Mouse (Mus musculus) adrenal gland, postnatal 14 days (tissue): Measurements from ENCODE around the gene Caprin1. TPM values are rescaled to one million over a fixed set of nuclear protein-coding genes. Genes with fewer than 3 reads are reported as not detected.
A peak's percentile ranks its signal among the peaks of the same experiment; 100 is the strongest.

Experiments
- DNase-seq: peaks from one replicate; pipeline ENCODE4 v3.0.0; 2021; ENCODE audit warnings: mixed read lengths
- total RNA-seq: library from RNA; stranded (reverse); gene quantifications from 2 replicates; pipeline ENCODE4 v1.2.3, GENCODE M21; 2021

Caprin1 gene
- total RNA-seq, 1 experiment from 2014 or later, result 423 TPM

DNA sequence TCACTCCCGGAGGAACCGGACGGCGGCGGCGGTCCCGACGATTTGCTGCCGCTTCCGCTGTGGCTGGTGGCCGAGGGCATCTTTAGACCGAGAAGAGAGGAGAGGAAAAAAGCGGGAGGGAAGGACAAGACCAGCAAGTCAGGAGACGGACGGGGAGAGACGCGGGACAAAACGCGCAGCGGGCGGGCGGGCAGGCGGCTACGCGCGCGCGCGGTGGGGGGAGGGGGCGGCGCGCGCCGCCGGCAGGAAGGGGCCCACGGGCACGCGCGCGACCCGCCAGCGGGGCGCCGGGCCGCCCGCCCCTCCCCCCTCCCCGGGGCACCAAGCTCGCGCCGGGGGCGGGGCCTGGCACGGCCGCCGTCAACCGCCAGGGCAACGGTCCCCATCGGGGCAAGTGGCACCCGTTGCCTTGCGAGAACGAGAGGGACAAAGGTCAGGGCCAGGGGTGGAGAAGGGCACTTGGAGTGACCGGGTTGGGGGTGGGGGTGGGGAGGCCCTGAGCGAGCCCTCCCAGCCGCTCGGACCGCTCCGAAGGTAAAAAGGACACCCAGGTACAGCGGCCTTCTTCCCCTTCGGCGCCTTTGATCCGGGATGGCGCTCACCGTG lies 485 bp downstream of the Caprin1 start:
- DNase-seq, result peak; percentile 94

DNA sequence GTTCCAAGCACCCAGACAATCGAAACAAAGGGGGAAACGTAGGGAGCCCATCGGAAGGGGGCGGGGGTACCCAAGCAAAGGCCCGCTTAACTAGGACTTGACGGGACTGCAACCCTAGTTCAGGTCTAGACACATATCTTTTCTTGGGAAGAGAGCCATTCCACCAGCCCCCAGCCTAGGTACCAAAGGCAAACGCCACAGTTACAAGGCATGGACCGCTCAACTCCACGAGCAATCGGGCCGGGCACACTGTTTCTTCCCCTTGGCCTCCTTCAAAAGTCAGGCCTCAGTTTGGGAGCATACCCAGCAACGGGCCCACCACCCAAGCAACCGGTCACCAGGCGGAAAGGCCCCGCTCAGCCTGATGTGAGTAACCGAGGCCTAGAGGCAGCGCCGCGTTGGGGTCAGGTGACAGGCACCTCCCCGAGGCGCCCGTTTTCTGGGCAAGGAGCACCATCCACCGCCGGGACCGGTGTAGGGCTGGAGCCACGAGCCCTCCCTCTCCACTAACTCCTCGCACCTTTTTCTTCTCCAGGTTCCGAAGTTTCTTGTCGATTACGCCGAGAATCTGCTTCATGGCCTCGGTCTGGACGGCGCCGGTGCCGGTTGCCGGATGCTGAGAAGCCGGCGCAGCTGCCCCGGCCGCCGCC lies 1.1 kb downstream of the Caprin1 start:
- DNase-seq, result peak; percentile 80

GRCm38 (mm10) chr2:103795843-103796210 lies 1.6 kb downstream of the Caprin1 start:
- peak; percentile 91 for DNase-seq

DNA sequence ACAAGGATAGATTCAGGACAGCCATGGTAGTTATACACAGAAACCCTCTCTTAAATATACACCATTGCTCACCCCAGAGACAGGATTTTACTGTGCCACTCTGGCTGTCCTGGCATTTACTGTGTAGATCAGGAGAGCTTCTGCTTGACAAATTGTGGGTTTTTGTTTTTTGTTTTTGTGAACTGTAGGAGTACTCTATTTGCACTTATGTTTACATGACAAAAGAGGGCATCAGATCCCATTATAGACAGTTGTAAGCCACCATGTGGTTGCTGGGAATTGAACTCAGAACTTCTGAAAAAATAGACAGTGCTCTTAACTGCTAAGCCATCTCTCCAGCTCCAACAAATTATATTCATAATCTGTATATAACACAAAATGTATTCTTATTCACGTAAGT lies 5.4 kb downstream of the Caprin1 start:
- DNase-seq, result no peak

GRCm38 (mm10) chr2:103785735-103786134 lies 11.7 kb downstream of the Caprin1 start:
- DNase-seq, result no peak

DNA sequence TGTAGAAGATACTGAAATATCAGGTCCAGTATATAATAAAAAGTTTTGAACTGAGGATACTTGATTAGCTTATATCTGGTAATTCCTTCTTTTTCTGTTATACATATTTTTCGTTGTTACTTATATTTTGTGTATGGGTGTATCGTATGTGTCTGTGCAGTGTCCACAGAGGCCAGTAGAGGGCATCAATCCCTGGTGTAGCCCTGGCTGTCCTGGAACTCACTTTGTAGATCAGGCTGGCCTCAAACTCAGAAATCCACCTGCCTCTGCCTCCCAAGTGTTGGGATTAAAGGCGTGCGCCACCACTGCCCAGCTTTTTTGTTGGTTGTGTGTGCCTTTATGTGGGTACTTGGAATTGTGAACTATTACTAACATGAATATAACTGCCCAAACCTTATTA lies 12.8 kb downstream of the Caprin1 start:
- DNase-seq, result no peak

DNA sequence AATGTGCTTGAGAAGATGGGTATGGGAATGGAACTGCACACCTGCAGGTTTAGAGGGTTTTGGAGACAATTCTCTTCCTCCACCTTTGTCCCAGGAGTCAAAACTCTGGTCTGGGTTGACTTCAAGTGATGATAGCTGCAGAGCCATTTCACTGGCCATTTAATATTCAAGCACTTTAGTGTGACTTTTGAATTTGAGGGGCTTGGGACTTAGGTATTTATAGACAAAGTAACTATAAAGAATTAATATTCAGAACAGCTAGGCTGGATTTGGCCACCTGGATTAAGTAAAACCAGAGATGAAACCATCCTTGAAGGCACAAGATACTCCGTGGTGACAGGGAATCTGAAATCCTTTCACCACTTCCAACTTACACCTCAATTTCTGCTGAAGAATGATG lies 35.0 kb downstream of the Caprin1 start:
- no peak for DNase-seq

DNA sequence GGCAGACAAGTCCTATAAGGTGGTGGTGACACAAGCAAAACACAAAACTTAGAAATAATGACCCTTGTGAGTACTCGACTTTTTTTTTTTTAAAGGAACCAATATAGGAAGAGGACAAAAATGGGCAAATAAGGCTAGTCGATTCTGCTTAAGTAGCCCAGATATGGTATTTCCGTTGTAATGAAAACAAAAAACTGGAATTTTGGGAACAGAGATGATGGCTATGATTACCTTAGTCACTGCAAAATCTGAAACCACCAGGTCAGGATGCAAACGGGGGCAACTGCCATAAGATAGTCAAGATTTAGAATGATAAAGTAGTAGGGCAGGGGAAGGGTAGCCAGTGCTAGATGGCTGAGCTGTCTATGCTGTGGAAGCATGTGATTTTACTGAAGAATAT lies 35.5 kb downstream of the Caprin1 start:
- no peak for DNase-seq

DNA sequence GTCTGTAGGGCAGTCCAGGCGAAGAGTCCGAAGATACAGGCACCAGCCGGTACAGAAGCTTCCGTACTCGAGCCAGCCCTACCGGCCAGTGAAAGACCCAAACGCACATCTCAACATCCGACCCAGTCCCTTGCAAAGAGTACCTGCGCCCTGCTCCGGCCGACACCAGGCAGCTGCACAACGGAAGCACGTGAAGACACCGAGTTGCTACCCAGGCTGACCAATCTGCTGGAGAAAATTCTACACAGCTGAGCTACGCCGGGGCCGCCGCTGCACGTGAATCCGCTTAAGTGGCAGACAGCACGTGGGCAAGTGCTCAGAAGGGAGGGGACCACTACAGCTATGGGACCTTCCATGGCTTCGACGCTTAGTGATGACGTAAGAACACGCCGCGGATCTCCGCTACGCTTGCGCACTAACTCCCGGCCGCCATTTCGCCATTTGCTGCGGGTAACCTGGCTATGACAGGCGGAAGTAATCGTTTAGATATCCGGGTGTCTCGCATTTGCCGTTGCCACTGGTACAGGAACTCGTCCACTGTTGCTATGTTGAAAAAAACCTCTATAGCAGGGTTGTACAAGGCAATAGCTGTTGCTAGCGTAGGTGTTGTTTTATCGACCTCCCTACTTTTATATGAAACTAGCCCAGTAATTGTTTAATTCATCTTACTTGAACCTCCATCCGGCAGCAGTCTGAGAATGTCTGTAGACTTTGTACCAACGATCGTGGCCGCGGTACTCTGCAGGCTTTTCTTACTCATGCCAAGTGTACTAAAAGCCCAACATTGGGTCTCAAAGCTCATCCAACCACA lies 36.3 kb downstream of the Caprin1 start, which contains the start of gene Nat10:
TSS of gene Nat10 (minus strand) at position 365 of the 811 bp plus-strand sequence.
- peak; percentile 98 for DNase-seq

GRCm38 (mm10) chr2:103760421-103760820 lies 37.0 kb downstream of the Caprin1 start:
- no peak for DNase-seq

- DNase-seq, result no peak
Measured at GRCm38 (mm10) chr2:103755458-103756085, 41.9 kb downstream of the Caprin1 start.

DNA sequence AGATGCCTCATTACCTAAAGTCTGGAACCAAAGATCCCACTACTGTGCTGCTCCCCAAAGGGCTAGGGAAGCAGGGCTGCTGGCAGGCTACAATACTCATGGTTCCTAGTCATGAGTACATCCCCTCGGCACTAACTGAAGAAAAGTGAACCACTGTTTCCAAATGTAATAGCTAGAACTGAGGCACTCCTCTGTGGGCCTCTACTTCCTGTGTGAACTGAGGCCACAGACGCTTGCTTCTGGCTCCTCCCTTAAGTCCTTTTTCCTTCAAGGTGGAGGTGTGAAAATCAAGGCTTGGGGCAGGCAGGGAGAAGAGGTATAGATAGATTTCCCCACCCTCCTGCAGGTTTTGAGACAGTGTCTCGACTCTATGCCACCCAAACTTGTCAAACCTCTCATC lies 42.8 kb downstream of the Caprin1 start:
- DNase-seq, result no peak

- DNase-seq, result no peak
Measured at GRCm38 (mm10) chr2:103751771-103752170, 45.7 kb downstream of the Caprin1 start.

DNA sequence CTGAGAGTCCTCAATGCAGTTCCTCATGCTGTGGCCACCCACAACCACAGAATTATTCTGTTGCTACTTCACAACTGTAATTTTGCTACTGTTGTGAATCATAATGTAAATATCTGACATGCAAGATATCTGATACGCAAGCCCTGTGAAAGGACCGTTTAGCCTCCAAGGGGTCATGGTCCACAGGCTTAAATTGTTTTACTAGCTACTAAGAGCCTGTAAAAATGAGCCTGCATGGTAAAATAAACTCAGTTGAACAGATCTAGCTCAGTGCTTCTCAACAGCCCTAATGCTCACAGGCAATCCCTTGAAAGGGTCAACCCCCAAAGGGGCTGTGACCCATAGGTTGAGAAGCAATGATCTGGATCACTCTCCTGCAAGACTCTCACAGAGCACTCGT lies 48.4 kb downstream of the Caprin1 start:
- DNase-seq, result no peak

GRCm38 (mm10) chr2:103747891-103748290 lies 49.6 kb downstream of the Caprin1 start:
- no peak for DNase-seq

- no peak for DNase-seq
Measured at GRCm38 (mm10) chr2:103746761-103747160, 50.7 kb downstream of the Caprin1 start.

DNA sequence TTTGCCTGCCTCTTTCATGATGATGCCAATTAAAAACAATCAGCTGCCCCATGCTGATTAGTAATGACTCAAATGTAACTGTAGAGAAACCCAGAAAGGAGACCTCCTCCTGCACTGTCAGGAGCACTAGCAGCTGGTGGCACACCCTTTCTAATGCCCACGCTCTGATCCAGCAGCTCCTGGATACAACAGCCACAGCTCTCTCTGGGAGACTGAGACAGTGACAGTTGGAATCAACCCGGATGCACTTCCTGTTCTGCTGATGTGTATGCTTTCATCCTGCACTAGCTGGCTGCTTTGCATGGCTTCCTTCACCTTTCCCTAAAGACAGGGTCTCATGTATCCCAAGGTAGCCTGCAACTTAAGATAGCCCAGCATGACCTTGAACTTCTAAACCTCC lies 51.4 kb downstream of the Caprin1 start:
- no peak for DNase-seq

DNA sequence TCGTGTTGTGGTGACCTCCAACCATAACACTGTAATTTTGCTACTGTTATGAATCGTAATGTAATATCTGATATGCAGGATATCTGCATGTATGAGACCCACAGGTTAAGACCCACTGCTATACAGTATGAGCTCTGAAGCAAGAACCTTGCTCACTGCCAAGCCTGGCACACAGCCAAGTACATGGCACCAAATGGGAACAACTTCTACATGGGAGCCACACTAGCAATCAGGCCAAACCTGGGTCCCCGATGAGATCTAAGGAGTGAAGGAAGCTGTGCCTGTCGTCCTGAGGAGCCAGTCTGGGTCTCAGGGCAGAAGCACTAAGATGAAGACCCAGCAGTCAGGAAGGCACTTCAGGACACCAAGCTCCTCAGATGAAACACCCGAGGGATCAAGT lies 52.0 kb downstream of the Caprin1 start:
- peak; percentile 72 for DNase-seq

DNA sequence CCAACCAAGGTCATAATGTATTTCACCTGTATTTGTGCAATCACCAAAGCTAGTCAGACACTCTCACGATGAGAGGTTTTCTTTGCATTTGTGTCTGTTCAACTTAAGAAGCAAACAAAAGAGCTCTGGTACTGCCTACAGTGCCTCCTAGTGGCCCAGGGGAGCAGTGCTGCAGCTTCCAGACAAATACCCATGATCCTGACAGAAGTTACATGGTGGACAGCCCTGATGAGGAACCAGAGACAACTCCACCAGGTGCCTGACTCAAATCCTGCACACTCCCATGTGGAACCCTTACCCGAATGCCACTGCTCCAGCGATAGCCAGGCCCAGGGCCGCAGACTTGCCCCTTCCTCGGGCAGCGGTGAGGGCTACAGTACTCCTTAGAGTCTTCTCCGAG lies 53.5 kb downstream of the Caprin1 start:
- DNase-seq, result peak; percentile 71

DNA sequence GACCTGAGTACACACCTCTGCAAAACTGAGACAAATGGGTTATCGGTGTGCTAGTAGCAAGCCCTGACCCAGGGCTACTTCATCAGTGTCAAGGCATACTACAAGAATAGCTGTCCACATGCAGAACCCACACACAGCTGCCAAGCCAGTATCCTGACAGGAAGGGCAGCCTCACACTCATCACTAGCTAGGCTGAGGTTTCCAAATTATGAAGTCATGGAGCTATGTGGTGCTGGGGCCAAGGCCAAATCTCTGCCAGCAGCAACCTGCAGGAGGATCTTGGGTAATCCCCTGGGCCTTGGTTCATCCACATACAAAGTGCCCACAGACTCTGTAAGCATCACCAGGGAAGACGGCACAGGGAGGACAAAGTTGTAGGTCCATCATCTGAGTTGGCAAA lies 53.9 kb downstream of the Caprin1 start:
- DNase-seq, result peak; percentile 47

GRCm38 (mm10) chr2:103742821-103743220 lies 54.6 kb downstream of the Caprin1 start:
- DNase-seq, result no peak

DNA sequence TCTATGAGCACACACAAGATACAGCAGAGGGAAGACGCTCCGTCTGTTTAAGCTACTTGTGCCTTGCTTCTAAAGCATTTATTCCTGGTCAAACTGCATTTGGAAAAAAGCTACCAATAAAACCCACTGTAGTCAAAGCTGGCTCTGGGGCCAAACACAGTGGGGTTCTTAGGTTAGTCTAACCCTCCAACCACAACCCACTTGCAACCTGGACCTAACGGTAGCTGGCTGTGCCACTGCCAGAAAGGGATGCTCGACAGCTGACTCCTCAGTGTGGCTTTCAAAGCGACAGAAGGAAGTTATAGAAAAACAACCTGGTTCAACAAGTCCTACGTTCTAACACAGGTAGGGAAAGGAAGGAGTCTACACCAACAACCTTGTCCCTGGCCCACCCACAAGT lies 66.0 kb downstream of the Caprin1 start:
- DNase-seq, result no peak

- DNase-seq, result no peak
Measured at GRCm38 (mm10) chr2:103730999-103731398, 66.5 kb downstream of the Caprin1 start.
